Mouse (Mus musculus) frontal cortex, postnatal 10 days (tissue): ENCODE results near the gene E130308A19Rik.

Experiments used
- DNase-seq, 2 experiments: peaks; one replicate each; pipeline ENCODE4 v3.0.0; 2022; ENCODE audit warnings: low spot score in 2 of 2, mixed read lengths in 1 of 2

E130308A19Rik gene

GRCm38 (mm10) chr4:59625998-59626910, at the start of gene E130308A19Rik:
Gene E130308A19Rik, plus strand, starts transcription at chr4:59626211.
- peak; percentile 49 to 64 for DNase-seq

- peak; percentile 23 to 29 for DNase-seq
These were observed 45.3 kb upstream of the E130308A19Rik start for GRCm38 (mm10) chr4:59580495-59581281.

- peak; percentile 96 to 97 for DNase-seq
These were observed 44.5 kb upstream of the E130308A19Rik start, which contains the start of gene Hsdl2 for GRCm38 (mm10) chr4:59581314-59582185. Gene Hsdl2, plus strand, starts transcription at chr4:59581563.

GRCm38 (mm10) chr4:59582186-59582585, 43.8 kb upstream of the E130308A19Rik start:
- no peak for DNase-seq

GRCm38 (mm10) chr4:59585097-59585496, 40.9 kb upstream of the E130308A19Rik start:
- DNase-seq, result no peak

- no peak for DNase-seq
These were observed 38.7 kb upstream of the E130308A19Rik start for GRCm38 (mm10) chr4:59587215-59587871.

- DNase-seq, result no peak
These were observed 38.2 kb upstream of the E130308A19Rik start for GRCm38 (mm10) chr4:59587872-59588226.

GRCm38 (mm10) chr4:59594614-59595013, 31.4 kb upstream of the E130308A19Rik start:
- no peak for DNase-seq

GRCm38 (mm10) chr4:59596556-59596955, 29.5 kb upstream of the E130308A19Rik start:
- DNase-seq, result no peak

GRCm38 (mm10) chr4:59602704-59603103, 23.3 kb upstream of the E130308A19Rik start:
- DNase-seq, result no peak

- no peak for DNase-seq
These were observed 21.1 kb upstream of the E130308A19Rik start for GRCm38 (mm10) chr4:59604892-59605291.

- DNase-seq, result no peak
These were observed 20.5 kb upstream of the E130308A19Rik start for GRCm38 (mm10) chr4:59605501-59605900.

GRCm38 (mm10) chr4:59610411-59610810, 15.6 kb upstream of the E130308A19Rik start:
- DNase-seq, result no peak

GRCm38 (mm10) chr4:59614986-59615385, 11.0 kb upstream of the E130308A19Rik start:
- no peak for DNase-seq

GRCm38 (mm10) chr4:59619611-59620245, 6.3 kb upstream of the E130308A19Rik start:
- DNase-seq, result no peak

GRCm38 (mm10) chr4:59625676-59625997, 374 bp upstream of the E130308A19Rik start:
- DNase-seq, result peak in 1 of 2 experiments; percentile 7

GRCm38 (mm10) chr4:59628255-59628654, 2.2 kb downstream of the E130308A19Rik start:
- no peak for DNase-seq

- DNase-seq, result no peak
These were observed 3.3 kb downstream of the E130308A19Rik start for GRCm38 (mm10) chr4:59629076-59629874.

GRCm38 (mm10) chr4:59630122-59630521, 4.1 kb downstream of the E130308A19Rik start:
- no peak for DNase-seq

GRCm38 (mm10) chr4:59634532-59634931, 8.5 kb downstream of the E130308A19Rik start:
- DNase-seq, result no peak
